ENCODE assay signal across 8 mouse cellular contexts in the genomic region with DNA sequence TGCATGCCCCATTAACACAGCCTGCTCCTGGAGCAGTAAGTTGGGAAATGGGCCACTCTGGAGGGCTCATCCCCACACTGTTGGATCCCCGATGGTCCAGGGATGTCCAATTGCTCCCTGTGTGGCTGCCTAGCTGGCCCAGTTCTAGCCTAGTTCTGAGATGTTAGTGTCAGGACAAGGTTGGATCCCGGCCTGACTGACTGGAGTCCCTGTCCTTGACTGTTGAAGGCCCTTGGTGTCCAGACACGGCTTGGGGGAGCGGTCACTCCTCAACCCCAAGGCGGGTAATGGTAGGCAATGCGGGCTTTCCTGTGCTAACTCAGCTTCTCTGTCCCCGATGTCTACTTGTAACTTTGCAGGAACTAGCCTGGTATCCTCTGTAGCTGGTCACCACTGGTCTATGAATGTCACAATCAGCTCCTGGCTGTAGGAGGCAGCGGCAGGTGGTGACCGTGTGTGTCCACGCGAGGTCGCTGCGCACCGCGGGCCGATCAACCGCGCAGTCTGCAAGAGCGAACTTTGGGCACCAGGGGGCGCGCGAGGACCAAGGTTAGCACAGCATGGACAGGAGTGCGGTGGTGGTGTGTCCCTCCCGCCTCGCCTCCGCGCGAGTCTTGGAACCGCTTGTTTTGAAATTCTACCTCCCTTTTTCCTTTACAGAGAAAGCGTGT. TPM values are rescaled to one million over a fixed set of nuclear protein-coding genes. Genes with fewer than 3 reads are reported as not detected.
DNase-seq lines count a peak whose midpoint lies in the region; ATAC-seq and TF ChIP-seq lines count a peak whose summit lies in the region.

No protein-coding gene starts in this region.

- no peak overlapping the region for H3ac ChIP-seq in myocyte (ENCODE audit: control insufficient read depth, insufficient read length)

- peak; percentile 98 for ATAC-seq in erythroid progenitor cell, adult 5-6 weeks (replicated peaks; ENCODE audit: low FRiP score, poor library complexity, severe bottlenecking)
- ATAC-seq in heart, embryonic 13.5 days (ENCODE audit: extremely low read depth, insufficient number of reproducible peaks, low FRiP score, low TSS enrichment), result peak; percentile 45; the same call in 1 of the 2 replicates
- peak; percentile 87 for ATAC-seq in kidney, postnatal 0 days (replicated peaks; ENCODE audit: low FRiP score, low read depth)

- 12% methylated on average over 30 of the region's 30 CpGs for WGBS in heart, embryonic 13.5 days
- WGBS in kidney, postnatal 0 days, result 14% methylated on average over 30 of the region's 30 CpGs
- 13% methylated on average over 30 of the region's 30 CpGs for WGBS in liver, adult 2 months

- peak; percentile 85 for DNase-seq in CD4-positive helper T cell, adult 2 months (ENCODE audit: low read depth, low spot score)
- DNase-seq in brain, embryonic 14.5 days (ENCODE audit: low read depth), result peak; percentile 95
- DNase-seq in kidney, postnatal 0 days (ENCODE audit: low spot score), result peak; percentile 94
- DNase-seq in liver, adult 2 months (ENCODE audit: extremely low read depth, low read depth, low spot score), result peak; percentile 55
- DNase-seq in spleen, postnatal 4 days (ENCODE audit: low spot score in 2 of 2), result peak; percentile 91 to 99

- H3K36me3 ChIP-seq in heart, embryonic 13.5 days, result no peaks in the 10 kb centered on the region
- H3K36me3 ChIP-seq in kidney, postnatal 0 days (ENCODE audit: insufficient read depth, low read length), result no peaks in the 10 kb centered on the region
- no peaks in the 10 kb centered on the region for H3K36me3 ChIP-seq in liver, adult 2 months (ENCODE audit: control insufficient read depth, insufficient read depth, low read length)
- no peaks in the 10 kb centered on the region for H3K36me3 ChIP-seq in myocyte (ENCODE audit: control insufficient read depth, insufficient read depth)

- H3K79me2 ChIP-seq in liver, adult 2 months (ENCODE audit: control insufficient read depth, insufficient read depth, low read length), result no peaks in the 10 kb centered on the region
- H3K79me2 ChIP-seq in myocyte (ENCODE audit: control insufficient read depth, insufficient read depth), result no peaks in the 10 kb centered on the region

- H3K27ac ChIP-seq in heart, embryonic 13.5 days (replicated peaks), result no peak overlapping the region
- H3K27ac ChIP-seq in kidney, postnatal 0 days, result no peak overlapping the region
- no peak overlapping the region for H3K27ac ChIP-seq in liver, adult 2 months (replicated peaks; ENCODE audit: insufficient read depth, low read depth, low read length)

- H3K9me3 ChIP-seq in heart, embryonic 13.5 days, result no peaks in the 10 kb centered on the region
- no peaks in the 10 kb centered on the region for H3K9me3 ChIP-seq in kidney, postnatal 0 days (replicated peaks; ENCODE audit: low read length)

- TF ChIP-seq POLR2A in brain, embryonic 14.5 days (IDR thresholded peaks at IDR 0.05; ENCODE audit: borderline replicate concordance, extremely low read depth, insufficient read depth, insufficient read length, poor library complexity, severe bottlenecking), result no peak
- no peak for TF ChIP-seq POLR2A in liver, adult 2 months (IDR thresholded peaks at IDR 0.05; ENCODE audit: extremely low read depth, insufficient read depth, low read length)
- TF ChIP-seq POLR2A in myocyte (IDR thresholded peaks at IDR 0.05; ENCODE audit: insufficient read length, low read depth), result no peak

- H3K4me1 ChIP-seq in heart, embryonic 13.5 days, result peaks cover 6% of the 10 kb centered on the region; the same call in 1 of the 2 replicates
- H3K4me1 ChIP-seq in kidney, postnatal 0 days (replicated peaks; ENCODE audit: insufficient read depth, low read length), result no peaks in the 10 kb centered on the region
- no peaks in the 10 kb centered on the region for H3K4me1 ChIP-seq in liver, adult 2 months (ENCODE audit: control insufficient read depth, insufficient read depth, low read length)

- H3K4me3 ChIP-seq in heart, embryonic 13.5 days, result peak overlapping the region; percentile 34
- no peak overlapping the region for H3K4me3 ChIP-seq in kidney, postnatal 0 days (replicated peaks; ENCODE audit: low read depth, low read length)
- H3K4me3 ChIP-seq in liver, adult 2 months (ENCODE audit: insufficient read depth, low read depth, low read length), result no peak overlapping the region
- no peak overlapping the region for H3K4me3 ChIP-seq in myocyte

- peak overlapping the region; percentile 67 for H3K9ac ChIP-seq in heart, embryonic 13.5 days
- H3K9ac ChIP-seq in kidney, postnatal 0 days (ENCODE audit: low read depth, low read length), result no peak overlapping the region
- no peak overlapping the region for H3K9ac ChIP-seq in liver, adult 2 months (ENCODE audit: low read depth, low read length)

- H3K27me3 ChIP-seq in heart, embryonic 13.5 days (replicated peaks), result peaks cover 41% of the 10 kb centered on the region
- H3K27me3 ChIP-seq in kidney, postnatal 0 days (ENCODE audit: insufficient read depth, low read length), result no peaks in the 10 kb centered on the region
- H3K27me3 ChIP-seq in liver, adult 2 months (ENCODE audit: control insufficient read depth, insufficient read depth, low read length), result no peaks in the 10 kb centered on the region
- H3K27me3 ChIP-seq in myocyte (ENCODE audit: control insufficient read depth, insufficient read depth, insufficient read length), result peaks cover 5% of the 10 kb centered on the region

- peak; percentile 100 for TF ChIP-seq CTCF in brain, embryonic 14.5 days (IDR thresholded peaks at IDR 0.05; ENCODE audit: borderline replicate concordance, extremely low read depth, insufficient read depth, insufficient read length)
- TF ChIP-seq CTCF in kidney, postnatal 0 days (IDR thresholded peaks at IDR 0.05; ENCODE audit: low read depth), result peak; percentile 100
- TF ChIP-seq CTCF in liver, adult 2 months (IDR thresholded peaks at IDR 0.05; ENCODE audit: low read depth, low read length), result peak; percentile 100

- H3K4me2 ChIP-seq in heart, embryonic 13.5 days, result peak overlapping the region; percentile 67
- H3K4me2 ChIP-seq in kidney, postnatal 0 days (ENCODE audit: low read length), result peak overlapping the region; percentile 39
- peak overlapping the region; percentile 38 for H3K4me2 ChIP-seq in myocyte (ENCODE audit: low read depth)

TF ChIP-seq in myocyte, 11 proteins besides CTCF, POLR2A, EP300 and RAD21:
- TF ChIP-seq CEBPB (IDR thresholded peaks at IDR 0.05; ENCODE audit: insufficient read depth, poor library complexity, severe bottlenecking) (no peak), TCF12 (IDR thresholded peaks at IDR 0.05; ENCODE audit: insufficient read depth, poor library complexity, severe bottlenecking) (no peak), SRF (IDR thresholded peaks at IDR 0.05; ENCODE audit: control insufficient read depth, insufficient read length, low read depth) (no peak), REST (IDR thresholded peaks at IDR 0.05; ENCODE audit: insufficient read depth, insufficient read length) (peak; percentile 12), MAX (IDR thresholded peaks at IDR 0.05; ENCODE audit: low read depth) (no peak), MYOG (IDR thresholded peaks at IDR 0.05; ENCODE audit: control insufficient read depth in 1 of 3, insufficient read depth in 1 of 3, insufficient read length in 2 of 3, low read depth in 2 of 3) (peak in 2 of 3 experiments; percentile 51 to 71), POLR2AphosphoS2 (IDR thresholded peaks at IDR 0.05; ENCODE audit: insufficient read length, low read depth) (peak; percentile 21), USF1 (IDR thresholded peaks at IDR 0.05; ENCODE audit: low read depth) (no peak), TCF3 (IDR thresholded peaks at IDR 0.05; ENCODE audit: insufficient read length, low read depth) (peak; percentile 29), MYOD1 (IDR thresholded peaks at IDR 0.05; ENCODE audit: control insufficient read depth in 1 of 3, insufficient read length in 2 of 3, low read depth in 2 of 3) (peak in 1 of 3 experiments; percentile 80), E2F4 (IDR thresholded peaks at IDR 0.05; ENCODE audit: insufficient read depth) (no peak)

RNA-seq across cellular contexts. Expression of gene Glrx3, which starts 40.7 kb away (rescaled TPM):
- 132 and 136 TPM in 2 replicates for polyA plus RNA-seq in brain, embryonic 14.5 days (2012; rRNA removed)
- total RNA-seq in erythroid progenitor cell, adult 5-6 weeks (2015; ENCODE audit: low replicate concordance), result 11.9 and 21.4 TPM in 2 replicates
- 19.8 and 20.6 TPM in 2 replicates for total RNA-seq in erythroid progenitor cell, adult 5-6 weeks (2017; ENCODE audit: low replicate concordance)
- 174 and 193 TPM in 2 replicates for polyA plus RNA-seq in heart, embryonic 13.5 days (2015; fragmentation: Nextera tagmentation; extraction: Ambion mirVana)
- polyA plus RNA-seq in kidney, postnatal 0 days (2015; fragmentation: Nextera tagmentation; extraction: Ambion mirVana), result 219 and 222 TPM in 2 replicates
- 77.4 and 95.7 TPM in 2 replicates for total RNA-seq in liver, adult 2 months (2014; rRNA removed)
- 52.5 and 75.5 TPM in 2 replicates for polyA plus RNA-seq in liver, adult 2 months (2012; rRNA removed)
- 204 TPM for polyA plus RNA-seq in myocyte (2012; fragmentation: generic; extraction: Trizol)

Comparison
In these comparisons a context has a peak if more than half of its experiments do, and no peak if none do; other contexts are left out.
1. ATAC-seq: peak in every context shown above with its lines; median percentile 98 in erythroid progenitor cell, adult 5-6 weeks; 87 in kidney, postnatal 0 days; 45 in heart, embryonic 13.5 days.